Mouse (Mus musculus) limb, embryonic 11.5 days (tissue): ENCODE data around the gene Hormad2. TPM values are rescaled to one million over a fixed set of nuclear protein-coding genes. Genes with fewer than 3 reads are reported as not detected.

Source experiments
- ATAC-seq: fragments of 200-750 bp; cut with Nextera tagmentation; 2 replicates; pipeline ENCODE4 v1.8.0; 2017; ENCODE audit warnings: low read depth; ENCODE audit not compliant: insufficient number of reproducible peaks, low FRiP score, low TSS enrichment
- DNase-seq: peaks from one replicate; pipeline ENCODE4 v3.0.0-alpha.2; 2015; ENCODE audit warnings: low spot score
- H3K27ac ChIP-seq: fragments of 300-500 bp; sonication (generic); replicated peaks from 2 replicates; pipeline ENCODE4 v1.5.1; 2014; ENCODE audit warnings: low read depth, mild to moderate bottlenecking, low read length
- H3K27me3 ChIP-seq: fragments of 300-500 bp; sonication (generic); 2 replicates; pipeline ENCODE4 v1.6.1; 2014; ENCODE audit warnings: mild to moderate bottlenecking, low read length, mixed read lengths; ENCODE audit not compliant: control insufficient read depth, insufficient read depth
- H3K36me3 ChIP-seq: fragments of 300-500 bp; sonication (generic); 2 replicates; pipeline ENCODE4 v1.6.1; 2014; ENCODE audit warnings: mild to moderate bottlenecking, low read length, moderate library complexity, mixed read lengths; ENCODE audit not compliant: control insufficient read depth, insufficient read depth
- H3K4me1 ChIP-seq: fragments of 300-500 bp; sonication (generic); 2 replicates; pipeline ENCODE4 v1.6.1; 2014; ENCODE audit warnings: low read length, mixed read lengths; ENCODE audit not compliant: control insufficient read depth, insufficient read depth
- H3K4me2 ChIP-seq: fragments of 300-500 bp; sonication (generic); 2 replicates; pipeline ENCODE4 v1.6.1; 2014; ENCODE audit warnings: low read depth, mild to moderate bottlenecking, moderate library complexity; ENCODE audit not compliant: severe bottlenecking
- H3K4me3 ChIP-seq: fragments of 300-500 bp; sonication (generic); 2 replicates; pipeline ENCODE4 v1.5.1; 2014; ENCODE audit warnings: low read depth, low read length
- H3K9ac ChIP-seq: fragments of 300-500 bp; sonication (generic); 2 replicates; pipeline ENCODE4 v1.6.1; 2014; ENCODE audit warnings: mild to moderate bottlenecking, low read length
- H3K9me3 ChIP-seq: fragments of 300-500 bp; sonication (generic); 2 replicates; pipeline ENCODE4 v1.6.1; 2016; ENCODE audit warnings: low read length; ENCODE audit not compliant: control insufficient read depth
- WGBS: fragments of 180-500 bp; shearing (Covaris S2); extraction: QIAGEN DNeasy Blood & Tissue Kit; methylation state at CpG from one replicate; pipeline ENCODE4 v1.1.7; 2014; 5-methylcytosine and 5-hydroxymethylcytosine counted together
- polyA plus RNA-seq: library from polyadenylated mRNA; unstranded; fragments of >200 nt; fragmentation: Nextera tagmentation; extraction: Ambion mirVana; gene quantifications from 2 replicates; pipeline ENCODE4 v1.2.1, GENCODE M21; 2014

Hormad2 gene
- polyA plus RNA-seq, 1 experiment from 2014 or later: 0.35 TPM

DNA sequence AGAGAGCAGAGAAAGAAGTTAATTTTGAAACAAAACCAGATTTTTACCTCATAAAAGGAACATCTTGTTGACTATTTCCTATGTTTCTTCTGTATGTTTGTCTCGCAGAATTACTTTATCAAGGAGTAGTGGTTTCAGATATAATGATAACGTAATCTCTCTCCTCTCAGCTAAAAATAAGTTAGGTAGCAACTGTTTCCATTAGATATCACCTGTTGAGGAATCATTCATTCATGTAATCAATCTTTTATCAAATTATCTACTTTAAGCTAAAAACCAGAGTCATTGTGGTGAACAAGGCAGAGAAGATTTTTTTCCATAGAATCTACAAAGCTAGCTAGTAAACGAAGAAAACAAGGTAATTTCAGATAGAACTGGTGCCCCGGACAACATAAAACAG lies 28.6 kb downstream of the Hormad2 start:
- Histone ChIP-seq H3K9ac (no peak overlapping the region), H3K27me3 (no peaks in the 10 kb centered on the region), H3K4me3 (no peak overlapping the region), H3K4me1 (no peaks in the 10 kb centered on the region), H3K9me3 (no peaks in the 10 kb centered on the region), H3K27ac (no peak overlapping the region), H3K4me2 (no peak overlapping the region), H3K36me3 (no peaks in the 10 kb centered on the region)
- no peak for ATAC-seq
- no peak for DNase-seq
- 91% methylated on average over 4 of the region's 4 CpGs for WGBS

GRCm38 (mm10) chr11:4404277-4404676 lies 36.6 kb downstream of the Hormad2 start:
- no peak overlapping the region for H3K4me3 ChIP-seq
- H3K27ac ChIP-seq: no peak overlapping the region
- no peak for DNase-seq
- no peak overlapping the region for H3K9ac ChIP-seq
- H3K4me1 ChIP-seq: no peaks in the 10 kb centered on the region
- no peaks in the 10 kb centered on the region for H3K9me3 ChIP-seq
- 47% methylated on average over 4 of the region's 4 CpGs for WGBS
- no peaks in the 10 kb centered on the region for H3K36me3 ChIP-seq
- H3K4me2 ChIP-seq: no peak overlapping the region
- ATAC-seq: no peak
- no peaks in the 10 kb centered on the region for H3K27me3 ChIP-seq

GRCm38 (mm10) chr11:4403381-4403780 lies 37.5 kb downstream of the Hormad2 start:
- Histone ChIP-seq H3K9ac (no peak overlapping the region), H3K27me3 (no peaks in the 10 kb centered on the region), H3K4me1 (no peaks in the 10 kb centered on the region), H3K4me2 (no peak overlapping the region), H3K27ac (no peak overlapping the region), H3K36me3 (no peaks in the 10 kb centered on the region), H3K9me3 (no peaks in the 10 kb centered on the region), H3K4me3 (no peak overlapping the region)
- DNase-seq (no peak), ATAC-seq (no peak)
- 87% methylated on average over 7 of the region's 7 CpGs for WGBS

DNA sequence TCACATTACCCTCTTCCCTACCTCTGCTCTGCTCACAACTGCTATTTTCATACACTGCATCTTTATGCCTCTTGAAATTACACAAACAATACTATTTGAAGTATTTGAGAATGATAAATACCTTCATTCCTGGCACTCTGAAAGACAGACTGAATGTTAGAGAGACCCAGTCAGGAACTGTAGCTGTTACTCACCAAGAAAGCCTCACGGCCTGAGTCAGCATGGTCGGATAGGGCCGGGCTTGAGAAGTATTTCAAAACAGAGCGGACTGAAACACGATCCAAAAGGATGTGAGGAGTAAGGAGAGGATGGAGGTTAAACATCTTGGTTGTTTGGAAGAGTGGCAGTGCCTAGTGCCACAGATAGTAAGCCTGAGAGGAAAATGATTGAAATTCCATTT lies 39.7 kb downstream of the Hormad2 start:
- H3K27ac ChIP-seq: no peak overlapping the region
- H3K4me1 ChIP-seq: no peaks in the 10 kb centered on the region
- ATAC-seq (no peak), DNase-seq (no peak)
- no peak overlapping the region for H3K9ac ChIP-seq
- H3K36me3 ChIP-seq: no peaks in the 10 kb centered on the region
- no peak overlapping the region for H3K4me2 ChIP-seq
- H3K27me3 ChIP-seq: no peaks in the 10 kb centered on the region
- H3K4me3 ChIP-seq: no peak overlapping the region
- H3K9me3 ChIP-seq: no peaks in the 10 kb centered on the region
- 71% methylated on average over 5 of the region's 5 CpGs for WGBS

GRCm38 (mm10) chr11:4394226-4394625 lies 46.7 kb downstream of the Hormad2 start:
- no peaks in the 10 kb centered on the region for H3K4me1 ChIP-seq
- no peak for DNase-seq
- H3K4me3 ChIP-seq: no peak overlapping the region
- H3K4me2 ChIP-seq: no peak overlapping the region
- no peaks in the 10 kb centered on the region for H3K9me3 ChIP-seq
- no peak for ATAC-seq
- no peak overlapping the region for H3K27ac ChIP-seq
- no peaks in the 10 kb centered on the region for H3K36me3 ChIP-seq
- no peaks in the 10 kb centered on the region for H3K27me3 ChIP-seq
- H3K9ac ChIP-seq: no peak overlapping the region

DNA sequence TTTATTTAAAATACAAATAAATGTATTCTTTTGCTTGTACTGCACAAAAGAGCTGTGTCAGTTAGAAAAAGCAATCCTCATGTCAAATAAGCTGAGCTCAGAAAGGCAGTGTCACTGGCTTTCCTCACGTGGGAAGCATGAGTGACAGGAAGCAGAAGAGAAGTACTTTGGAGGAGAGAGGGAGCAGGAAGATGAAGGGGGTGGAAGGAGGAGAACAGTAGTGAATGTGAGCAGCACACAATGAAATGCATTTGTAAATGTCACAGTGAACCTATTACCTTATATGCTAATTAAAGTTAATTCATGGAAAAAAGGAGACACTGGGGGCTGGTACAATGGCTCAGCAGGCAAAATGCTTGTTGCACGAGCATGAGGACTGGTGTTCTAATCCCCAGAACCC lies 52.9 kb downstream of the Hormad2 start:
- Histone ChIP-seq H3K9ac (no peak overlapping the region), H3K4me3 (no peak overlapping the region), H3K9me3 (no peaks in the 10 kb centered on the region), H3K27ac (no peak overlapping the region), H3K4me2 (no peak overlapping the region), H3K4me1 (no peaks in the 10 kb centered on the region), H3K27me3 (no peaks in the 10 kb centered on the region), H3K36me3 (no peaks in the 10 kb centered on the region)
- no peak for ATAC-seq
- no peak for DNase-seq
- 37% methylated on average over 2 of the region's 2 CpGs for WGBS

- DNase-seq: no peak
- Histone ChIP-seq H3K27me3 (no peaks in the 10 kb centered on the region), H3K27ac (no peak overlapping the region), H3K4me3 (no peak overlapping the region), H3K4me1 (no peaks in the 10 kb centered on the region), H3K9me3 (no peaks in the 10 kb centered on the region), H3K4me2 (no peak overlapping the region), H3K9ac (no peak overlapping the region), H3K36me3 (no peaks in the 10 kb centered on the region)
- 87% methylated on average over 7 of the region's 7 CpGs for WGBS
- no peak for ATAC-seq
Measured at GRCm38 (mm10) chr11:4382321-4382720, 58.6 kb downstream of the Hormad2 start.

- no peaks in the 10 kb centered on the region for H3K4me1 ChIP-seq
- H3K9me3 ChIP-seq: no peaks in the 10 kb centered on the region
- DNase-seq (no peak), ATAC-seq (no peak)
- H3K36me3 ChIP-seq: no peaks in the 10 kb centered on the region
- H3K9ac ChIP-seq: no peak overlapping the region
- H3K27ac ChIP-seq: no peak overlapping the region
- 86% methylated on average over 4 of the region's 4 CpGs for WGBS
- no peak overlapping the region for H3K4me2 ChIP-seq
- H3K27me3 ChIP-seq: no peaks in the 10 kb centered on the region
- no peak overlapping the region for H3K4me3 ChIP-seq
Measured at GRCm38 (mm10) chr11:4379857-4380256, 61.0 kb downstream of the Hormad2 start.

DNA sequence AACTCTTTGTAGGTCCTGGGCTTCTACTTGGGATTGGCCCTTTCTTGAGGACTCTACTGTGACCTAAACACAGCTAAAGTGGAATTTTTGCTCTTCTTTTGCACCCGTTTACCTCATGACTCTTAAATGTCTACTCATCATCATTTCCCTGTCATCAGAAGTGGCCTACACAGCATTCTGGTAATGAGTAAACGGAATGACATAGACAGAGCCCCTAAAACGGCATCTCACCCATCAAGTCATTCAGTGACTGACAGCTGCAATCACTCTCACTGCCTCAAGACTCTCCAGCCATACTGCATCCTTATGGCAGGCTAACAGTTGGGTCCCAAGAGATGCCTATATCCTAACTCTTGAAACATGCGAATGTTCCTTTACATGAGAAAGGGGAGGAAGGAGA lies 74.5 kb downstream of the Hormad2 start:
- no peaks in the 10 kb centered on the region for H3K36me3 ChIP-seq

More for the DNA sequence above, 74.5 kb downstream of the Hormad2 start:
- H3K27ac ChIP-seq: no peak overlapping the region
- H3K27me3 ChIP-seq: no peaks in the 10 kb centered on the region
- no peak overlapping the region for H3K9ac ChIP-seq
- no peak overlapping the region for H3K4me2 ChIP-seq
- no peak overlapping the region for H3K4me3 ChIP-seq
- ATAC-seq (no peak), DNase-seq (no peak)
- no peaks in the 10 kb centered on the region for H3K9me3 ChIP-seq
- WGBS: 80% methylated on average over 4 of the region's 4 CpGs
- no peaks in the 10 kb centered on the region for H3K4me1 ChIP-seq
